Mouse (Mus musculus) liver, embryonic 14.5 days (tissue): Measurements from ENCODE around the gene Prpf6. TPM values are rescaled to one million over a fixed set of nuclear protein-coding genes. Genes with fewer than 3 reads are reported as not detected.

ENCODE experiments used
- ATAC-seq: fragments of 200-750 bp; cut with Nextera tagmentation; 2 replicates; pipeline ENCODE4 v1.8.0; 2017; ENCODE audit warnings: moderate number of reproducible peaks, mild to moderate bottlenecking, moderate library complexity; ENCODE audit not compliant: insufficient read depth
- DNase-seq, 3 experiments: peaks; one replicate each; pipeline ENCODE4 v3.0.0-alpha.2; 2012 to 2013; ENCODE audit warnings: low read depth in 3 of 3, low spot score in 3 of 3
- H3K27ac ChIP-seq: fragments of 300-500 bp; sonication (generic); 2 replicates; pipeline ENCODE4 v1.5.1; 2014; ENCODE audit warnings: moderate library complexity, mild to moderate bottlenecking, control low read depth, inconsistent platforms
- H3K27me3 ChIP-seq: fragments of 300-500 bp; sonication (generic); 2 replicates; pipeline ENCODE4 v1.6.1; 2014; ENCODE audit warnings: mild to moderate bottlenecking, low read length, moderate library complexity; ENCODE audit not compliant: control insufficient read depth, insufficient read depth
- H3K36me3 ChIP-seq: fragments of 300-500 bp; sonication (generic); replicated peaks from 2 replicates; pipeline ENCODE4 v1.6.1; 2014; ENCODE audit warnings: low read depth; ENCODE audit not compliant: control insufficient read depth, insufficient read depth
- H3K4me1 ChIP-seq, 2 experiments: fragments of 200-500 bp in 1 of 2; fragments of 300-500 bp in 1 of 2; sonication (generic) in 1 of 2; replicated peaks; 2 replicates each; pipeline ENCODE4 v1.6.1; 2012 to 2014; ENCODE audit warnings: antibody characterized with exemption in 1 of 2, inconsistent platforms in 1 of 2, low read length in 1 of 2; ENCODE audit not compliant: control insufficient read depth in 2 of 2, insufficient read depth in 2 of 2
- H3K4me2 ChIP-seq: fragments of 300-500 bp; sonication (generic); 2 replicates; pipeline ENCODE4 v1.6.1; 2014; ENCODE audit warnings: low read depth, mild to moderate bottlenecking, control low read depth, moderate library complexity
- H3K4me3 ChIP-seq, 2 experiments: fragments of 200-500 bp in 1 of 2; fragments of 300-500 bp in 1 of 2; sonication (generic) in 1 of 2; 2 replicates each; pipeline ENCODE4 v1.5.1; 2012 to 2014; ENCODE audit warnings: low read depth in 2 of 2, low read length in 2 of 2, mild to moderate bottlenecking in 2 of 2, control low read depth in 1 of 2, inconsistent platforms in 1 of 2, moderate library complexity in 1 of 2; ENCODE audit not compliant: insufficient read depth in 1 of 2
- H3K9ac ChIP-seq: fragments of 300-500 bp; sonication (generic); replicated peaks from 2 replicates; pipeline ENCODE4 v1.6.1; 2014; ENCODE audit warnings: mild to moderate bottlenecking, control low read depth, moderate library complexity
- H3K9me3 ChIP-seq: fragments of 300-500 bp; sonication (generic); 2 replicates; pipeline ENCODE4 v1.6.1; 2016; ENCODE audit warnings: low read length, mixed read lengths; ENCODE audit not compliant: control insufficient read depth
- CTCF ChIP-seq: IDR thresholded peaks from 2 replicates; pipeline ENCODE4 v1.5.1; 2016; ENCODE audit warnings: antibody characterized with exemption, low read depth, control low read depth
- EP300 ChIP-seq: IDR thresholded peaks from 2 replicates; pipeline ENCODE4 v1.6.1; 2016; ENCODE audit warnings: antibody characterized with exemption, low read depth
- WGBS: fragments of 180-500 bp; shearing (Covaris S2); extraction: QIAGEN DNeasy Blood & Tissue Kit; methylation state at CpG from one replicate; pipeline ENCODE4 v1.1.7; 2014; ENCODE audit not compliant: insufficient replicate concordance; 5-methylcytosine and 5-hydroxymethylcytosine counted together
- polyA plus RNA-seq, 2 experiments: library from polyadenylated mRNA; depleted of rRNA in 1 of 2; stranded (reverse) in 1 of 2; unstranded in 1 of 2; fragments of >200 nt; fragmentation: Nextera tagmentation in 1 of 2; extraction: Ambion mirVana in 1 of 2; gene quantifications; 2 replicates each; pipeline versions ENCODE4 v1.2.1 to v1.2.3; 2012 to 2014

Prpf6 gene
- polyA plus RNA-seq, 2 experiments: 15.7 to 22.3 TPM

- DNase-seq (no peak), ATAC-seq (no peak)
- no peak overlapping the region; the same call in 1 of the 2 replicates for H3K9ac ChIP-seq
- peak overlapping the region; percentile 56 for H3K4me2 ChIP-seq
- peaks cover 37 to 51% of the 10 kb centered on the region in 2 experiments for H3K4me1 ChIP-seq
- no peaks in the 10 kb centered on the region for H3K27me3 ChIP-seq
- TF ChIP-seq EP300 (no peak), CTCF (no peak)
- peak overlapping the region; percentile 64 for H3K27ac ChIP-seq
- no peak overlapping the region for H3K4me3 ChIP-seq
- H3K36me3 ChIP-seq: no peaks in the 10 kb centered on the region
- whole genome bisulfite sequencing: 46% methylated on average over 5 of the region's 5 CpGs
- no peaks in the 10 kb centered on the region for H3K9me3 ChIP-seq
These were observed 12.7 kb upstream of the Prpf6 start for GRCm38 (mm10) chr2:181578790-181579618.

- no peaks in the 10 kb centered on the region for H3K9me3 ChIP-seq
- peaks cover 37 to 50% of the 10 kb centered on the region in 2 experiments for H3K4me1 ChIP-seq
- H3K27me3 ChIP-seq: no peaks in the 10 kb centered on the region
- no peaks in the 10 kb centered on the region; the same call in 1 of the 2 replicates for H3K36me3 ChIP-seq
- no peak for TF ChIP-seq EP300
- TF ChIP-seq CTCF: no peak
- H3K4me2 ChIP-seq: no peak overlapping the region
- DNase-seq (no peak), ATAC-seq (no peak)
- WGBS: 77% methylated on average over 1 of the region's 1 CpGs
- H3K4me3 ChIP-seq: no peak overlapping the region
- no peak overlapping the region for H3K27ac ChIP-seq
- no peak overlapping the region for H3K9ac ChIP-seq
These were observed 12.0 kb upstream of the Prpf6 start for GRCm38 (mm10) chr2:181579681-181580080.

- WGBS: 81% methylated on average over 5 of the region's 5 CpGs
- no peak for DNase-seq
- TF ChIP-seq EP300: no peak
- no peak for TF ChIP-seq CTCF
- peak overlapping the region; percentile 66 for H3K9ac ChIP-seq
- peaks cover 37 to 50% of the 10 kb centered on the region in 2 experiments for H3K4me1 ChIP-seq
- H3K36me3 ChIP-seq: no peaks in the 10 kb centered on the region; the same call in none of the 2 replicates
- no peak for ATAC-seq
- H3K27ac ChIP-seq: peak overlapping the region; percentile 69
- H3K27me3 ChIP-seq: no peaks in the 10 kb centered on the region
- peak overlapping the region; percentile 63 to 69 for H3K4me3 ChIP-seq
- no peaks in the 10 kb centered on the region for H3K9me3 ChIP-seq
- peak overlapping the region; percentile 87 for H3K4me2 ChIP-seq
These were observed 11.4 kb upstream of the Prpf6 start for GRCm38 (mm10) chr2:181580131-181580772.

GRCm38 (mm10) chr2:181581016-181581401 lies 10.7 kb upstream of the Prpf6 start:
- WGBS: under 1% methylated on average over 11 of the region's 11 CpGs
- peak overlapping the region; percentile 66 for H3K9ac ChIP-seq
- peak overlapping the region; percentile 87 for H3K4me2 ChIP-seq
- H3K4me1 ChIP-seq: peaks cover 37 to 50% of the 10 kb centered on the region in 2 experiments
- H3K36me3 ChIP-seq: no peaks in the 10 kb centered on the region; the same call in none of the 2 replicates
- DNase-seq (peak; percentile 83 to 84 (median 84)), ATAC-seq (peak; percentile 77)
- no peaks in the 10 kb centered on the region for H3K9me3 ChIP-seq
- peak overlapping the region; percentile 63 to 69 for H3K4me3 ChIP-seq
- H3K27ac ChIP-seq: peak overlapping the region; percentile 69
- no peaks in the 10 kb centered on the region for H3K27me3 ChIP-seq
- TF ChIP-seq EP300 (peak; percentile 15; the same call in 1 of the 2 replicates), CTCF (peak; percentile 98)
